Mouse (Mus musculus) heart, embryonic 15.5 days (tissue): ENCODE measurements around the gene Olfr789. TPM values are rescaled to one million over a fixed set of nuclear protein-coding genes. Genes with fewer than 3 reads are reported as not detected.

Experiments
- ATAC-seq: fragments of 200-750 bp; cut with Nextera tagmentation; replicated peaks from 2 replicates; pipeline ENCODE4 v1.8.0; 2017; ENCODE audit warnings: low read depth, moderate TSS enrichment; ENCODE audit not compliant: insufficient number of reproducible peaks, insufficient read depth, low FRiP score
- H3K27ac ChIP-seq: fragments of 300-500 bp; sonication (generic); 2 replicates; pipeline ENCODE4 v1.5.1; 2015; ENCODE audit warnings: mild to moderate bottlenecking, inconsistent platforms
- H3K27me3 ChIP-seq: fragments of 300-500 bp; sonication (generic); 2 replicates; pipeline ENCODE4 v1.6.1; 2015; ENCODE audit warnings: inconsistent platforms
- H3K36me3 ChIP-seq: fragments of 300-500 bp; sonication (generic); 2 replicates; pipeline ENCODE4 v1.6.1; 2015; ENCODE audit warnings: mild to moderate bottlenecking, inconsistent platforms
- H3K4me1 ChIP-seq: fragments of 300-500 bp; sonication (generic); replicated peaks from 2 replicates; pipeline ENCODE4 v1.6.1; 2015; ENCODE audit warnings: inconsistent platforms
- H3K4me2 ChIP-seq: fragments of 300-500 bp; sonication (generic); 2 replicates; pipeline ENCODE4 v1.6.1; 2015; ENCODE audit warnings: inconsistent platforms, mild to moderate bottlenecking, moderate library complexity
- H3K4me3 ChIP-seq: fragments of 300-500 bp; sonication (generic); 2 replicates; pipeline ENCODE4 v1.5.1; 2015; ENCODE audit warnings: mild to moderate bottlenecking, inconsistent platforms
- H3K9ac ChIP-seq: fragments of 300-500 bp; sonication (generic); 2 replicates; pipeline ENCODE4 v1.6.1; 2015; ENCODE audit warnings: mild to moderate bottlenecking, inconsistent platforms
- H3K9me3 ChIP-seq: fragments of 300-500 bp; sonication (generic); replicated peaks from 2 replicates; pipeline ENCODE4 v1.6.1; 2016; ENCODE audit warnings: inconsistent platforms
- WGBS: fragments of 180-500 bp; shearing (Covaris S2); methylation state at CpG from one replicate; pipeline ENCODE4 v1.1.7; 2015; ENCODE audit warnings: mixed read lengths; 5-methylcytosine and 5-hydroxymethylcytosine counted together
- polyA plus RNA-seq: library from polyadenylated mRNA; unstranded; fragments of >200 nt; fragmentation: Nextera tagmentation; extraction: Ambion mirVana; gene quantifications from 2 replicates; pipeline ENCODE4 v1.2.1, GENCODE M21; 2015

Olfr789 gene
- polyA plus RNA-seq = not detected in 2 replicates

DNA sequence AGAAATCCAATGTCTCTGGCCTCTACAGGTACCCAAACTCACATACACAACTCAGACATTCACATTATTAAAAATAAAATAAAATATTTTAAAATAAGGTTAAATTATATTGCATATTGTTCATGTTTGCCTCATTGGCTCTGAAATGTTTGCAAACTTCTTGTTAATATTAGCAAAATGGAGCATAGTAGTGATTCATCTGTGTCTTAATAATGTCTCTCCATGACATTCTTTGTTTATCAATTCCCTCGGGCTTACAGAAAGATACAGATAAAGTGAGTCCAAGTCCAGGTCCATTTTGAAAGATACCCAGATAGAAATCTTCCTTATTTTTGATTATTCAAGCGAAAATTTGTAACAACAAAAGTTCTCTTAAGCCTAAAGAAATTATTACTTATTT lies at the start of gene Olfr789:
Olfr789 (plus strand) TSS at position 301 of the 400 bp plus-strand sequence.
- WGBS = 51% methylated on average over 2 of the region's 2 CpGs
- Histone ChIP-seq H3K9ac (no peak within 1 kb of the TSS), H3K9me3 (no peaks in the 10 kb centered on the region), H3K27ac (no peak within 1 kb of the TSS), H3K4me1 (no peaks in the 10 kb centered on the region), H3K4me3 (no peak within 1 kb of the TSS), H3K27me3 (no peaks in the 10 kb centered on the region), H3K36me3 (no peaks in the 10 kb centered on the region), H3K4me2 (no peak within 1 kb of the TSS)
- no peak for ATAC-seq

GRCm38 (mm10) chr10:129461562-129461961 lies 23.0 kb upstream of the Olfr789 start, which contains the start of gene Olfr787:
Gene Olfr787 (plus strand): TSS chr10:129461862.
- no peaks in the 10 kb centered on the region for H3K36me3 ChIP-seq
- no peaks in the 10 kb centered on the region for H3K4me1 ChIP-seq
- no peak within 1 kb of the TSS for H3K9ac ChIP-seq
- H3K27ac ChIP-seq = no peak within 1 kb of the TSS
- 68% methylated on average over 3 of the region's 3 CpGs for WGBS
- H3K9me3 ChIP-seq = no peaks in the 10 kb centered on the region
- ATAC-seq = no peak
- no peak within 1 kb of the TSS for H3K4me2 ChIP-seq
- no peak within 1 kb of the TSS for H3K4me3 ChIP-seq
- H3K27me3 ChIP-seq = no peaks in the 10 kb centered on the region

DNA sequence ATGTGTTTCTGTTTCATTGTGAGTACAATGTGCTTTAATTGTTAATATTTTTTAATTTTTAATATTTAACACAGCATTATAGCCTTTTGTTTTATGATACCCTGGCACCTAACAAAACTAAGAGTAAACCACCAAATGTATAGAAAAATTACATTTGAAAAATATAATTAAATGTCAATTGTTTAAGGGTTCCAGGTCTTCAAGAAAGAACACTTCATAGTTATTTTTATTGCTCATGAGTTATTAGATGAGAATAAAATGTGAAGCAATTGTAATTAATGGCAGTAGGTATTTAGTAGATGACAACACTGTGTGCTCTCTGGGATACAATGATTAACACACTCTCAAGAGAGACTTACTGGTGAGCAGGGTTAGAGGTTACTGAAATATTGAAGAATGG lies 13.9 kb upstream of the Olfr789 start, which contains the start of gene Olfr788:
Olfr788 (plus strand) TSS at position 301 of the 400 bp plus-strand sequence.
- Histone ChIP-seq H3K9ac (no peak within 1 kb of the TSS), H3K27ac (no peak within 1 kb of the TSS), H3K36me3 (no peaks in the 10 kb centered on the region), H3K4me3 (no peak within 1 kb of the TSS), H3K9me3 (no peaks in the 10 kb centered on the region), H3K27me3 (no peaks in the 10 kb centered on the region), H3K4me1 (no peaks in the 10 kb centered on the region), H3K4me2 (no peak within 1 kb of the TSS)
- ATAC-seq = no peak

GRCm38 (mm10) chr10:129473256-129473655 lies 11.3 kb upstream of the Olfr789 start:
- H3K27ac ChIP-seq = no peak overlapping the region
- no peaks in the 10 kb centered on the region for H3K36me3 ChIP-seq
- H3K9me3 ChIP-seq = no peaks in the 10 kb centered on the region
- H3K4me1 ChIP-seq = no peaks in the 10 kb centered on the region
- no peak overlapping the region for H3K9ac ChIP-seq
- no peak overlapping the region for H3K4me2 ChIP-seq
- H3K27me3 ChIP-seq = no peaks in the 10 kb centered on the region
- WGBS = 62% methylated on average over 2 of the region's 2 CpGs
- no peak overlapping the region for H3K4me3 ChIP-seq
- ATAC-seq = no peak

DNA sequence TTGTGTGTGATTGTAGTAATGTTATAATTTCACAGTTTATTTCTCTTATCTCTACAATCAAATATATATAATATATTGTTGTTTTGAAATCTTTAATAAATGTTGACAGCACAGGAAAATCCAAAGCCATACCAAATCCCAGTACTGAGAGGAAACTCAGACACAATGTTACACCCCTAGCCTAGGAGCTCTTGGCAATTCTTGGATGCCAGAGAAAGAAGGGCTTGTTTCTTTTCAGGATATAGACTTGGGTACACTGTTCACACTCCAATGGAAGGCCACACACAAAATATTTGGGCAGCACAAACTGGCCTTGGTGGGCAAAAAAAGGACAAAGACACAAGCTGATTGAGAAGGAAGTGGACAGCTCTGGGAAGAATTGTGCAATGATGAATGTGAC lies 10.8 kb upstream of the Olfr789 start:
- Histone ChIP-seq H3K4me3 (no peak overlapping the region), H3K27ac (no peak overlapping the region), H3K27me3 (no peaks in the 10 kb centered on the region), H3K9me3 (no peaks in the 10 kb centered on the region), H3K9ac (no peak overlapping the region), H3K36me3 (no peaks in the 10 kb centered on the region), H3K4me2 (no peak overlapping the region), H3K4me1 (no peaks in the 10 kb centered on the region)
- no peak for ATAC-seq

DNA sequence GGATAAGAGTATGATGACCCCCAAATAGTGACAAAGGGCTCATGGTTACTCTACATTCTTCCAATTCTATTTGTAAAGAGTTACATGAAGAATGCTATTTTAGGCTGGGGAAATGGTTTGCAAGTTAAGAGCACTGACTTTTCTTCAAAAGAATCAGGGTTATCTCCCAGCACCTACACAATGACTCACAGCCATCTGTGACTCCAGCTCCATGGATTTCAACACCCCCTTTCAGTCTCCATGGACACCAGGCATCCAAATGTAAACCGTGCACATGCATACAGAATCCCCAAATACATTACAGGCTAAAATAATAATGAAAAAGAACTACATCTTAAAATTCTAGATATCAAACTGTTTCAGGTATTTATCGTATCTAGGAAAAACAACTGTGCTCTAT lies 5.5 kb downstream of the Olfr789 start:
- 65% methylated on average over 2 of the region's 2 CpGs for WGBS
- Histone ChIP-seq H3K27me3 (no peaks in the 10 kb centered on the region), H3K36me3 (no peaks in the 10 kb centered on the region), H3K4me2 (no peak overlapping the region), H3K27ac (no peak overlapping the region), H3K4me1 (no peaks in the 10 kb centered on the region), H3K9me3 (no peaks in the 10 kb centered on the region), H3K4me3 (no peak overlapping the region), H3K9ac (no peak overlapping the region)
- ATAC-seq = no peak

DNA sequence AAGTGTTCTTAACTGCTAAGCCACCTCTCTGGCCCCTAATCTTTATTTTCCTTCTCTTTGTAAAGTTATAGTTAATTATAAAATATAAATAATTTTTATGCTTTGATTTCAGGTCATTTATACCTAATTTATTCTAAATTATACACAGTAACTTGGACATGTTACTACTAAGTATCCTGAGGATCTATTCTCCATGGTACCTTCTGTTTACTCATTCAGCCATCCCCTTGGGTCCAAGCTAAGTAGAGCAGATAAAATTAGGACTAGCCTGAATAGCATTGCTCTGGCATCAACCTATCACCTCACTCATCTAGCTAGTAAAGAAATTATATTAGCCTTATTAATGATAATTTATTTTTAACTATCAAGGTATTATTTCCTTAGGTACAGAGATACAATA lies 13.6 kb downstream of the Olfr789 start, which contains the start of gene Olfr790:
Olfr790 (plus strand) TSS at position 301 of the 400 bp plus-strand sequence.
- Histone ChIP-seq H3K4me1 (no peaks in the 10 kb centered on the region), H3K9ac (no peak within 1 kb of the TSS), H3K27ac (no peak within 1 kb of the TSS), H3K4me2 (no peak within 1 kb of the TSS), H3K27me3 (no peaks in the 10 kb centered on the region), H3K4me3 (no peak within 1 kb of the TSS), H3K9me3 (no peaks in the 10 kb centered on the region), H3K36me3 (no peaks in the 10 kb centered on the region)
- ATAC-seq = no peak

DNA sequence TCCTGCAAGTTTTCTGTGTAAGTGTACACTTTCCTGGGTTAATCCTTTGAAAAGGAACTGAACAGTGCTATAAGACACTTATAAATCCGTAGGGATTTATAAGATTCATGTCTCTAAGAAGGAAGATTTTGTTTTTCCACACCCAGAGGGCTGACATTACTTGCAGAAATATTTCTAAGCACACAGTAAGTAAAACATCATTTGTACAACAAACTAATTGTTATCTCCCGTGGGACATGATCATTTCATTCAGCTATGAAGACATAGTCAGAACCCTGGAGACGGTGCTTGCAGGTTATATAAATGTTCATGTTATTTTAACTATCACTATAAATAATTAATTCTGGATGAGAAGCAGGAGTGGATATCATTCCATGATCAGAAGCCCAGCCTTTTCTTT lies 36.9 kb downstream of the Olfr789 start, which contains the start of gene Olfr791:
Olfr791 (plus strand) TSS at position 301 of the 400 bp plus-strand sequence.
- ATAC-seq = no peak
- WGBS = 56% methylated on average over 3 of the region's 3 CpGs
- H3K27ac ChIP-seq = no peak within 1 kb of the TSS
- no peaks in the 10 kb centered on the region for H3K27me3 ChIP-seq
- H3K36me3 ChIP-seq = no peaks in the 10 kb centered on the region
- H3K4me1 ChIP-seq = no peaks in the 10 kb centered on the region
- H3K4me3 ChIP-seq = no peak within 1 kb of the TSS
- H3K4me2 ChIP-seq = no peak within 1 kb of the TSS
- no peak within 1 kb of the TSS for H3K9ac ChIP-seq
- H3K9me3 ChIP-seq = no peaks in the 10 kb centered on the region

- no peak for ATAC-seq
- H3K4me1 ChIP-seq = no peaks in the 10 kb centered on the region
- H3K9ac ChIP-seq = no peak within 1 kb of the TSS
- H3K36me3 ChIP-seq = no peaks in the 10 kb centered on the region
- H3K27me3 ChIP-seq = no peaks in the 10 kb centered on the region
- H3K4me2 ChIP-seq = no peak within 1 kb of the TSS
- no peak within 1 kb of the TSS for H3K4me3 ChIP-seq
- no peak within 1 kb of the TSS for H3K27ac ChIP-seq
- peaks cover under 1% of the 10 kb centered on the region; the same call in 1 of the 2 replicates for H3K9me3 ChIP-seq
- WGBS = 75% methylated on average over 1 of the region's 1 CpGs
Measured at GRCm38 (mm10) chr10:129538862-129539261, 54.3 kb downstream of the Olfr789 start, which contains the start of gene Olfr792. Gene Olfr792 (plus strand): TSS chr10:129539162.

Other genes starting within 250 kb of the Olfr789 start
- not detected in 2 replicates for gene Olfr774, start 248.5 kb upstream of the Olfr789 start, polyA plus RNA-seq
- not detected in 2 replicates for gene Olfr775, start 236.3 kb upstream of the Olfr789 start, polyA plus RNA-seq
- not detected in 2 replicates for gene Olfr776, start 225.6 kb upstream of the Olfr789 start, polyA plus RNA-seq
- gene Olfr777, start 213.3 kb upstream of the Olfr789 start, polyA plus RNA-seq = not detected in 2 replicates
- not detected in 2 replicates for gene Olfr780, start 166.6 kb upstream of the Olfr789 start, polyA plus RNA-seq
- not detected in 2 replicates for gene Olfr781, start 155.9 kb upstream of the Olfr789 start, polyA plus RNA-seq
- gene Olfr782, start 135.9 kb upstream of the Olfr789 start, polyA plus RNA-seq = not detected in 2 replicates
- 0.04 and 0.09 TPM in 2 replicates for gene Olfr784, start 100.7 kb upstream of the Olfr789 start, polyA plus RNA-seq
- gene Olfr785, start 79.3 kb upstream of the Olfr789 start, polyA plus RNA-seq = not detected in 2 replicates
- not detected in 2 replicates for gene Olfr786, start 57.4 kb upstream of the Olfr789 start, polyA plus RNA-seq
- gene Olfr787, start 22.9 kb upstream of the Olfr789 start, polyA plus RNA-seq = not detected in 2 replicates
- gene Olfr788, start 13.8 kb upstream of the Olfr789 start, polyA plus RNA-seq = not detected in 2 replicates
- not detected in 2 replicates for gene Olfr790, start 13.7 kb downstream of the Olfr789 start, polyA plus RNA-seq
- not detected in 2 replicates for gene Olfr791, start 37.0 kb downstream of the Olfr789 start, polyA plus RNA-seq
- not detected in 2 replicates for gene Olfr792, start 54.4 kb downstream of the Olfr789 start, polyA plus RNA-seq
- gene Olfr794, start 82.9 kb downstream of the Olfr789 start, polyA plus RNA-seq = not detected in 2 replicates
- gene Olfr796, start 127.8 kb downstream of the Olfr789 start, polyA plus RNA-seq = not detected in 2 replicates
- gene Olfr798, start 143.2 kb downstream of the Olfr789 start, polyA plus RNA-seq = not detected in 2 replicates
- not detected in 2 replicates for gene Olfr799, start 152.7 kb downstream of the Olfr789 start, polyA plus RNA-seq
- gene Olfr800, start 172.9 kb downstream of the Olfr789 start, polyA plus RNA-seq = not detected in 2 replicates
- gene Olfr801, start 189.1 kb downstream of the Olfr789 start, polyA plus RNA-seq = not detected in 2 replicates
- not detected in 2 replicates for gene Olfr802, start 203.4 kb downstream of the Olfr789 start, polyA plus RNA-seq
- not detected in 2 replicates for gene Olfr803, start 209.5 kb downstream of the Olfr789 start, polyA plus RNA-seq
- not detected in 2 replicates for gene Olfr804, start 218.5 kb downstream of the Olfr789 start, polyA plus RNA-seq
- not detected in 2 replicates for gene Olfr805, start 244.6 kb downstream of the Olfr789 start, polyA plus RNA-seq